Mouse (Mus musculus): Measurements from ENCODE around the gene Klf2.

DNA sequence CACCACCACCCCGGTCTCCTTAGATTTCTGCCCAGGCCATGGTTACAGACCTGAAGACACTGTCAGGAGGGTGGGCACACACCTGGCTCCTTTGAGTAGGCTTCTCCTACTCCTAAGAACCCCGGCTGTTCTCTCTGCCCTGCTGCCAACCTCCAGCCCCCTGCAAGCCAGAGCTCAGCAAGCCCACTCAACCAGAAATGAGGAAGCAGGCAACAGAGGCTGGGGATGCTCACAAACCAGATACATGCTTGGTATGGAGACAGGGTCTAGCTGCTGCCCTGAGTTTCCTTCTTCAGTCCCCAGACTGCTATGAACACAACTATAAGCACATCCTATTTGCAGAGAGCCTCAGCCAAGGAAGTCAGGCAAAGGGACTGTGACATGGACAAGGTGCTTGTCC lies 29.3 kb downstream of the Klf2 start:
- TF ChIP-seq ZC3H11A (IDR thresholded peaks at IDR 0.05; ENCODE audit: low read depth, low read length) = no peak
- no peak for TF ChIP-seq CTCF (conservative IDR thresholded peaks at IDR 0.05 in 1 of 2, IDR thresholded peaks at IDR 0.05 in 1 of 2; ENCODE audit: low read depth in 2 of 2, low read length in 2 of 2)
- no peak for TF ChIP-seq POLR2A (IDR thresholded peaks at IDR 0.05; ENCODE audit: low read depth, low read length)
- no peak for TF ChIP-seq BHLHE40 (IDR thresholded peaks at IDR 0.05; ENCODE audit: low read depth, low read length)
- no peak for TF ChIP-seq JUND (conservative IDR thresholded peaks at IDR 0.05; ENCODE audit: low read depth, low read length)
- no peak for TF ChIP-seq USF2 (conservative IDR thresholded peaks at IDR 0.05; ENCODE audit: low read depth, low read length)

Data from CH12.LX (cell line).